Comparison of ENCODE assay signal across 10 mouse cellular contexts in the genomic region with DNA sequence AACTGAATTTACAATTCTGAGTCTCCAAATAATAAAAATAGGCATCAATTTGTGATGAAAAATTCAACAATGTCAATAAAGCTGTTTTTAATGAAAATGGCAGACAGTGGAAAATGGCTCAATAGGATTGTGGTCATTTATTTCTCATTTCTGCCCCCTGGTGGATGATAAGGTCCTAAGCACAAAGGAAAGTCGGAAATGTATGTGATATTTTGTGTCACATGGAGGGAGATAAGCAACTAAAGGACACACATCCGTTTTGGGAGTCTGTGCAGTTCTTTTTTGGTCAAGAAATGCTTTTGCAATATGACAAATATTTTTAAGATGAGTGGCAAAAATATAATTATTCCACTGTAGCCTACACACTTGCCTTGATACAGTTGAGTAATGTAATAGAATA. TPM values are rescaled to one million over a fixed set of nuclear protein-coding genes. Genes with fewer than 3 reads are reported as not detected.
DNase-seq lines count a peak whose midpoint lies in the region; ATAC-seq and TF ChIP-seq lines count a peak whose summit lies in the region.
"Had no signal": no experiment of that assay in that cellular context is flagged by ENCODE, and none has a peak within 500 bp of the region (broad histone marks: within the 10 kb centered on the region; RNA-seq: fewer than 3 reads in every experiment).

No protein-coding gene starts in this region.

- peak; percentile 36 for DNase-seq in forebrain, embryonic 14.5 days (ENCODE audit: low spot score)
- no peak for DNase-seq in liver, postnatal 0 days
- no peak for DNase-seq in liver, embryonic 11.5 days (ENCODE audit: low spot score)
- peak; percentile 37 for DNase-seq in embryonic facial prominence, embryonic 14.5 days (ENCODE audit: low spot score)
- DNase-seq in retina, adult 2 months (ENCODE audit: low read depth, low spot score), result peak; percentile 13
- DNase-seq in right cerebral cortex, adult 18-20 months, result no peak
- no peak for DNase-seq in left cerebral cortex, postnatal 4 days

- 30% methylated on average over 2 of the region's 2 CpGs for WGBS in forebrain, embryonic 14.5 days
- WGBS in forebrain, embryonic 12.5 days, result 36% methylated on average over 2 of the region's 2 CpGs
- WGBS in liver, postnatal 0 days (ENCODE audit: insufficient replicate concordance), result 4% methylated on average over 2 of the region's 2 CpGs
- WGBS in liver, embryonic 11.5 days, result 14% methylated on average over 2 of the region's 2 CpGs
- WGBS in embryonic facial prominence, embryonic 14.5 days, result 21% methylated on average over 2 of the region's 2 CpGs

- H3K36me3 ChIP-seq in forebrain, embryonic 14.5 days (ENCODE audit: control insufficient read depth, insufficient read depth, low read length), result no peaks in the 10 kb centered on the region
- H3K36me3 ChIP-seq in forebrain, embryonic 12.5 days (replicated peaks), result no peaks in the 10 kb centered on the region
- no peaks in the 10 kb centered on the region for H3K36me3 ChIP-seq in liver, postnatal 0 days (replicated peaks; ENCODE audit: insufficient read depth, low read length)
- no peaks in the 10 kb centered on the region for H3K36me3 ChIP-seq in liver, embryonic 11.5 days (ENCODE audit: control insufficient read depth, insufficient read depth, low read length)
- H3K36me3 ChIP-seq in embryonic facial prominence, embryonic 14.5 days (ENCODE audit: control insufficient read depth, insufficient read depth, low read length), result no peaks in the 10 kb centered on the region

- TF ChIP-seq CTCF in liver, postnatal 0 days (IDR thresholded peaks at IDR 0.05; ENCODE audit: low read depth), result peak; percentile 60

- no peak for TF ChIP-seq EP300 in liver, postnatal 0 days (IDR thresholded peaks at IDR 0.05; ENCODE audit: low read depth)

- no peak overlapping the region for H3K27ac ChIP-seq in forebrain, embryonic 14.5 days (ENCODE audit: low read depth, low read length)
- no peak overlapping the region for H3K27ac ChIP-seq in forebrain, embryonic 12.5 days
- H3K27ac ChIP-seq in liver, postnatal 0 days (ENCODE audit: low read depth), result no peak overlapping the region
- H3K27ac ChIP-seq in liver, embryonic 11.5 days (ENCODE audit: low read depth, low read length), result no peak overlapping the region
- H3K27ac ChIP-seq in embryonic facial prominence, embryonic 14.5 days (replicated peaks; ENCODE audit: low read depth, low read length), result no peak overlapping the region

- intact Hi-C loops in left cerebral cortex, postnatal 4 days (cut with DNase I), result no loop called here

- H3K9me3 ChIP-seq in forebrain, embryonic 14.5 days (replicated peaks; ENCODE audit: control insufficient read depth, low read length), result no peaks in the 10 kb centered on the region
- H3K9me3 ChIP-seq in forebrain, embryonic 12.5 days, result no peaks in the 10 kb centered on the region
- H3K9me3 ChIP-seq in liver, postnatal 0 days (ENCODE audit: low read length), result no peaks in the 10 kb centered on the region
- no peaks in the 10 kb centered on the region for H3K9me3 ChIP-seq in liver, embryonic 11.5 days (ENCODE audit: control insufficient read depth, low read length)
- H3K9me3 ChIP-seq in embryonic facial prominence, embryonic 14.5 days (ENCODE audit: control insufficient read depth, low read length), result no peaks in the 10 kb centered on the region

- ATAC-seq in forebrain, embryonic 14.5 days, result no peak
- no peak for ATAC-seq in forebrain, embryonic 12.5 days (ENCODE audit: low FRiP score)
- ATAC-seq in liver, postnatal 0 days, result no peak
- ATAC-seq in liver, embryonic 11.5 days (replicated peaks; ENCODE audit: low FRiP score), result no peak
- ATAC-seq in embryonic facial prominence, embryonic 14.5 days (ENCODE audit: low read depth), result no peak

- H3K4me2 ChIP-seq in forebrain, embryonic 14.5 days (ENCODE audit: low read length), result no peak overlapping the region
- no peak overlapping the region for H3K4me2 ChIP-seq in forebrain, embryonic 12.5 days
- H3K4me2 ChIP-seq in liver, postnatal 0 days (ENCODE audit: low read depth, low read length), result no peak overlapping the region
- H3K4me2 ChIP-seq in liver, embryonic 11.5 days, result no peak overlapping the region
- no peak overlapping the region for H3K4me2 ChIP-seq in embryonic facial prominence, embryonic 14.5 days (ENCODE audit: low read depth, low read length)

- H3K4me3 ChIP-seq in forebrain, embryonic 14.5 days (ENCODE audit: low read depth, low read length), result no peak overlapping the region
- no peak overlapping the region for H3K4me3 ChIP-seq in forebrain, embryonic 12.5 days (replicated peaks)
- no peak overlapping the region for H3K4me3 ChIP-seq in liver, postnatal 0 days (ENCODE audit: low read depth, low read length)
- no peak overlapping the region for H3K4me3 ChIP-seq in liver, embryonic 11.5 days (ENCODE audit: low read depth, low read length)
- H3K4me3 ChIP-seq in embryonic facial prominence, embryonic 14.5 days (ENCODE audit: low read depth, low read length), result no peak overlapping the region

- no peaks in the 10 kb centered on the region for H3K27me3 ChIP-seq in forebrain, embryonic 14.5 days (replicated peaks; ENCODE audit: control insufficient read depth, insufficient read depth, low read length)
- no peaks in the 10 kb centered on the region for H3K27me3 ChIP-seq in forebrain, embryonic 12.5 days
- H3K27me3 ChIP-seq in liver, postnatal 0 days (ENCODE audit: insufficient read depth, low read length), result no peaks in the 10 kb centered on the region
- H3K27me3 ChIP-seq in liver, embryonic 11.5 days (replicated peaks; ENCODE audit: control insufficient read depth, insufficient read depth, low read length), result no peaks in the 10 kb centered on the region
- no peaks in the 10 kb centered on the region for H3K27me3 ChIP-seq in embryonic facial prominence, embryonic 14.5 days (replicated peaks; ENCODE audit: control insufficient read depth, insufficient read depth, low read length)

- H3K4me1 ChIP-seq in forebrain, embryonic 14.5 days (ENCODE audit: control insufficient read depth, insufficient read depth, low read length), result no peaks in the 10 kb centered on the region
- H3K4me1 ChIP-seq in forebrain, embryonic 12.5 days, result no peaks in the 10 kb centered on the region
- no peaks in the 10 kb centered on the region for H3K4me1 ChIP-seq in liver, postnatal 0 days (ENCODE audit: insufficient read depth)
- H3K4me1 ChIP-seq in liver, embryonic 11.5 days (replicated peaks; ENCODE audit: control insufficient read depth, insufficient read depth, low read length), result no peaks in the 10 kb centered on the region
- H3K4me1 ChIP-seq in embryonic facial prominence, embryonic 14.5 days (ENCODE audit: control insufficient read depth, insufficient read depth, low read length), result no peaks in the 10 kb centered on the region

- H3K9ac ChIP-seq in forebrain, embryonic 14.5 days (ENCODE audit: low read length), result no peak overlapping the region
- no peak overlapping the region for H3K9ac ChIP-seq in forebrain, embryonic 12.5 days
- no peak overlapping the region for H3K9ac ChIP-seq in liver, postnatal 0 days (replicated peaks)
- no peak overlapping the region for H3K9ac ChIP-seq in liver, embryonic 11.5 days (ENCODE audit: low read depth, low read length)
- no peak overlapping the region for H3K9ac ChIP-seq in embryonic facial prominence, embryonic 14.5 days (ENCODE audit: low read depth, low read length)

RNA-seq across cellular contexts. Expression of a gene that starts 27.9 kb away (rescaled TPM):
- not detected in 2 replicates for polyA plus RNA-seq in forebrain, embryonic 14.5 days (2014; fragmentation: Nextera tagmentation; extraction: Ambion mirVana)
- 0.18 TPM in 1 of 2 replicates, not detected in the other for polyA plus RNA-seq in forebrain, embryonic 12.5 days (2016; fragmentation: Nextera tagmentation; extraction: Ambion mirVana)
- polyA plus RNA-seq in liver, postnatal 0 days (2015; fragmentation: Nextera tagmentation; extraction: Ambion mirVana), result not detected in 2 replicates
- 0.16 TPM in 1 of 2 replicates, not detected in the other for polyA plus RNA-seq in liver, embryonic 11.5 days (2014; fragmentation: Nextera tagmentation; extraction: Ambion mirVana)
- 0.33 TPM in 1 of 2 replicates, not detected in the other for polyA plus RNA-seq in embryonic facial prominence, embryonic 14.5 days (2014; fragmentation: Nextera tagmentation; extraction: Ambion mirVana)
- total RNA-seq in left cerebral cortex, postnatal 4 days (2021), result under 1 TPM; 0.48 to 0.62 TPM
- polyA plus RNA-seq: heart, embryonic 14.5 days; lung, embryonic 16.5 days had no signal

Comparison
In these comparisons a context has a peak if more than half of its experiments do, and no peak if none do; other contexts are left out.
1. DNase-seq: peak in forebrain, embryonic 14.5 days (single experiment), embryonic facial prominence, embryonic 14.5 days (single experiment) and retina, adult 2 months (single experiment); none in liver, postnatal 0 days (single experiment), liver, embryonic 11.5 days (single experiment), right cerebral cortex, adult 18-20 months (single experiment) and left cerebral cortex, postnatal 4 days (single experiment).